Mouse (Mus musculus): ENCODE data around the gene Cbarp. TPM values are rescaled to one million over a fixed set of nuclear protein-coding genes. Genes with fewer than 3 reads are reported as not detected.
A peak's percentile ranks its signal among the peaks of the same experiment; 100 is the strongest.

Cbarp gene
- polyA plus RNA-seq, 1 experiment from 2014 or later, result 4.7 TPM

GRCm38 (mm10) chr10:80175536-80176269, 35.1 kb upstream of the Cbarp start:
- Histone ChIP-seq H3K4me1 (replicated peaks; ENCODE audit: insufficient read depth, low read length) (0 out of 2 replicates have a peak, but pooled peaks cover 10% of the 10 kb centered on the region), H3K27me3 (ENCODE audit: insufficient read depth, low read length) (no peaks in the 10 kb centered on the region), H3K4me2 (ENCODE audit: low read length) (no peak overlapping the region), H3K27ac (no peak overlapping the region), H3K9me3 (replicated peaks; ENCODE audit: low read length) (no peaks in the 10 kb centered on the region), H3K9ac (ENCODE audit: low read depth, low read length) (no peak overlapping the region), H3K36me3 (ENCODE audit: insufficient read depth, low read length) (peaks cover 14% of the 10 kb centered on the region), H3K4me3 (replicated peaks; ENCODE audit: low read depth, low read length) (no peak overlapping the region)
- ATAC-seq (replicated peaks; ENCODE audit: low FRiP score, low read depth) (0 out of 2 replicates have a peak, but pooled peaks have one; percentile 5), DNase-seq (ENCODE audit: low spot score) (peak; percentile 73)
- WGBS, result 23% methylated on average over 4 of the region's 4 CpGs
- TF ChIP-seq CTCF (IDR thresholded peaks at IDR 0.05; ENCODE audit: low read depth), result peak; percentile 72

- 66% methylated on average over 2 of the region's 2 CpGs for WGBS
- Histone ChIP-seq H3K27ac (no peak overlapping the region), H3K9me3 (replicated peaks; ENCODE audit: low read length) (no peaks in the 10 kb centered on the region), H3K36me3 (ENCODE audit: insufficient read depth, low read length) (peaks cover 24% of the 10 kb centered on the region), H3K4me2 (ENCODE audit: low read length) (no peak overlapping the region), H3K9ac (ENCODE audit: low read depth, low read length) (no peak overlapping the region), H3K4me3 (replicated peaks; ENCODE audit: low read depth, low read length) (no peak overlapping the region), H3K4me1 (replicated peaks; ENCODE audit: insufficient read depth, low read length) (peaks cover 6% of the 10 kb centered on the region; the same call in 1 of the 2 replicates), H3K27me3 (ENCODE audit: insufficient read depth, low read length) (no peaks in the 10 kb centered on the region)
- peak; percentile 62 for TF ChIP-seq CTCF (IDR thresholded peaks at IDR 0.05; ENCODE audit: low read depth)
- ATAC-seq (replicated peaks; ENCODE audit: low FRiP score, low read depth) (no peak), DNase-seq (ENCODE audit: low spot score) (no peak)
Measured at GRCm38 (mm10) chr10:80174705-80175104, 34.1 kb upstream of the Cbarp start.

GRCm38 (mm10) chr10:80173955-80174640, 33.5 kb upstream of the Cbarp start:
- Histone ChIP-seq H3K36me3 (ENCODE audit: insufficient read depth, low read length) (peaks cover 29% of the 10 kb centered on the region), H3K9me3 (replicated peaks; ENCODE audit: low read length) (no peaks in the 10 kb centered on the region), H3K4me3 (replicated peaks; ENCODE audit: low read depth, low read length) (no peak overlapping the region), H3K4me1 (replicated peaks; ENCODE audit: insufficient read depth, low read length) (peaks cover 9% of the 10 kb centered on the region), H3K27me3 (ENCODE audit: insufficient read depth, low read length) (no peaks in the 10 kb centered on the region), H3K9ac (ENCODE audit: low read depth, low read length) (no peak overlapping the region), H3K27ac (no peak overlapping the region), H3K4me2 (ENCODE audit: low read length) (no peak overlapping the region)
- TF ChIP-seq CTCF (IDR thresholded peaks at IDR 0.05; ENCODE audit: low read depth), result no peak
- 90% methylated on average over 10 of the region's 10 CpGs for WGBS
- ATAC-seq (replicated peaks; ENCODE audit: low FRiP score, low read depth), result no peak
- DNase-seq (ENCODE audit: low spot score), result no peak

- H3K36me3 ChIP-seq (ENCODE audit: insufficient read depth, low read length), result peaks cover 29% of the 10 kb centered on the region
- H3K4me1 ChIP-seq (replicated peaks; ENCODE audit: insufficient read depth, low read length), result peaks cover 16% of the 10 kb centered on the region
- WGBS, result 8% methylated on average over 11 of the region's 11 CpGs
- DNase-seq (ENCODE audit: low spot score) (no peak), ATAC-seq (replicated peaks; ENCODE audit: low FRiP score, low read depth) (no peak)
- peak overlapping the region; percentile 87; the same call in 1 of the 2 replicates for H3K27ac ChIP-seq
- 0 out of 2 replicates have a peak overlapping the region, but pooled peaks have one; percentile 57 for H3K9ac ChIP-seq (ENCODE audit: low read depth, low read length)
- H3K27me3 ChIP-seq (ENCODE audit: insufficient read depth, low read length), result no peaks in the 10 kb centered on the region
- no peak for TF ChIP-seq CTCF (IDR thresholded peaks at IDR 0.05; ENCODE audit: low read depth)
- peak overlapping the region; percentile 46 for H3K4me3 ChIP-seq (replicated peaks; ENCODE audit: low read depth, low read length)
- peak overlapping the region; percentile 73 for H3K4me2 ChIP-seq (ENCODE audit: low read length)
- no peaks in the 10 kb centered on the region for H3K9me3 ChIP-seq (replicated peaks; ENCODE audit: low read length)
Measured at GRCm38 (mm10) chr10:80173358-80173757, 32.7 kb upstream of the Cbarp start.

GRCm38 (mm10) chr10:80172527-80173292, 32.1 kb upstream of the Cbarp start, which contains the start of gene 1600002K03Rik:
Gene 1600002K03Rik, plus strand, starts transcription at chr10:80172944.
- Histone ChIP-seq H3K36me3 (ENCODE audit: insufficient read depth, low read length) (peaks cover 29% of the 10 kb centered on the region), H3K4me3 (replicated peaks; ENCODE audit: low read depth, low read length) (peak within 1 kb of the TSS; percentile 46), H3K4me2 (ENCODE audit: low read length) (peak within 1 kb of the TSS; percentile 73), H3K27me3 (ENCODE audit: insufficient read depth, low read length) (no peaks in the 10 kb centered on the region), H3K9me3 (replicated peaks; ENCODE audit: low read length) (no peaks in the 10 kb centered on the region), H3K4me1 (replicated peaks; ENCODE audit: insufficient read depth, low read length) (peaks cover 16% of the 10 kb centered on the region), H3K27ac (peak within 1 kb of the TSS; percentile 87), H3K9ac (ENCODE audit: low read depth, low read length) (peak within 1 kb of the TSS; percentile 57; the same call in 1 of the 2 replicates)
- WGBS, result 8% methylated on average over 35 of the region's 35 CpGs
- no peak for TF ChIP-seq CTCF (IDR thresholded peaks at IDR 0.05; ENCODE audit: low read depth)
- peak; percentile 94 for DNase-seq (ENCODE audit: low spot score)
- peak; percentile 36 for ATAC-seq (replicated peaks; ENCODE audit: low FRiP score, low read depth)
